Mouse (Mus musculus) urinary bladder, adult 18-20 months (tissue): ENCODE measurements around the gene Cxcr3.

Source experiments
- DNase-seq, 2 experiments: peaks; one replicate each; pipeline ENCODE4 v3.0.0; 2022; ENCODE audit warnings: low spot score in 2 of 2, mixed read lengths in 2 of 2

The Cxcr3 gene

GRCm38 (mm10) chrX:101733828-101734319 is at the start of gene Cxcr3:
Cxcr3 (minus strand) TSS chrX:101734269.
- no peak for DNase-seq

DNA sequence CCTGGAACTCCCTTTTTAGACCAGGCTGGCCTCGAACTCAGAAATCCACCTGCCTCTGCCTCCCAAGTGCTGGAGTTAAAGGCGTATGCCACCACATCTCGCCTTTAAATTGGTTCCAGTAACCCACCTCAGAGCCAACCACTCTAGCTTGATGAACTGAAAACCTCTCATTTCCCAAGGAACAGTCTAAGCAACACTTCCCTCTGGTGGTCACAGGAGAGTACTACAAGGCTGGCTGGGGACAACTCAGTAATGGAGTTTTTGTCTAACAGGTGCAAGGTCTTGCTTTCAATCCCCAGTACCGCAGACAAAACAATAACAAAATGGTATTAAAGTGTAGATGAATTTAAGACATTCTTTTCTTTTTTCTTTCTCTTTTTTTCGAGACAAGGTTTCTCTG is 38.0 kb upstream of the Cxcr3 start:
- peak in 1 of 2 experiments; percentile 4 for DNase-seq

- DNase-seq: no peak
Measured at GRCm38 (mm10) chrX:101770307-101770706, 36.2 kb upstream of the Cxcr3 start.

- DNase-seq: no peak
Measured at GRCm38 (mm10) chrX:101769478-101769877, 35.4 kb upstream of the Cxcr3 start.

DNA sequence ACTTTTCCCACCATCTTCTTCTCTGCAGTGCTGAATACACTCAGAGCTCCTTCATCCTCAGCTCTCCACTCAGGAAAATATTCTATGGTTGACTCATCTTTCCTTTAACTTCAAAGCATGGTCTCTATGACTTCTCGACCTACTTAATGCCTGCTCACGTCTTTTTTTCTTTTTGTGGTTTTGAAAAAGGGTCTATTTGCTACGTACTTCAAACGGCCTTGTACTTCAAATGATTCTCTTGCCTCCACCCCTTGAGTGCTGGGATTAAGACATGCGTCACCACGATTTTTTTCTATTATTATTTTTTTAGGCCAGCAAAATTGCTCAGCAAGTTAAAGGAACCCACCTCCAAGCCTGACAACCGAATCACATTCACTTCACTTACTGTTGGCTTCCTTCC is 33.2 kb upstream of the Cxcr3 start:
- no peak for DNase-seq

GRCm38 (mm10) chrX:101765111-101765510 is 31.0 kb upstream of the Cxcr3 start:
- DNase-seq: no peak

GRCm38 (mm10) chrX:101764621-101765020 is 30.6 kb upstream of the Cxcr3 start:
- DNase-seq: no peak

GRCm38 (mm10) chrX:101754478-101754877 is 20.4 kb upstream of the Cxcr3 start:
- no peak for DNase-seq

- no peak for DNase-seq
Measured at GRCm38 (mm10) chrX:101750144-101750543, 16.1 kb upstream of the Cxcr3 start.

- no peak for DNase-seq
Measured at GRCm38 (mm10) chrX:101741064-101741433, 7.0 kb upstream of the Cxcr3 start.

DNA sequence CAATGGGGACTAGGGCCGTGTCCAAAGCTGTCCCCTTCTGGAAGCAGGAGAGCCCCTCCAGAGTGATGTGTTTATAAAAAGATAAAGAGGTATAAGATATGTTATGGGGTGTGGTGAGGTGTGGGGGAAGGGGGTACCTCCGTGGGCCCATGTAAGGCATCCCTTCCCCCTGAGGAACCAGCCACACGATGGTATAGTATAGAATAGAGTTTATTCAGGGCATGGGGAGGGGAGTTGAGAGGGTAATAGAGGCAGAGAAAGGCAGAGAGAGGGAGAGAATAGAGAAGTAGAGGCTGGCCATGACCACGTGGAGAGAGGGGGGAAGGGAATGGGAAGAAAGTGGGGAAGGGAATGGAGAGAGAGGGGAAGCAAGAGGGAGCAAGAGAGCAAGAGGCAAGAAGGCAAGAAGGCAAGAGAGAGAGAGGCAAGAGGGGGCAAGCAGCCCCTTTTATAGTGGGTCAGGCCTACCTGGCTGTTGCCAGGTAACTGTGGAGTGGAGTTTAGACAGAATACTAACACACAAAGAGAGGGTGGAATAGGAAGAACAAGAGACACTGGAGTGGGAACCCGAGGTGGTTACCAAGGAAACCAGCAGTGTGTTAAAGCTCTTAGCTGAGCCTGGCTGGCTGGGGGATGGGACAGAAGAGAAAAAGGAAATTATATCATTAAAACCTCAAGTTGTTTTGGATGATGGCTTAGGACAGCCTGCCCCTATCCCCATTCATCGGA is 6.4 kb upstream of the Cxcr3 start:
- no peak for DNase-seq

GRCm38 (mm10) chrX:101737201-101737600 is 3.1 kb upstream of the Cxcr3 start:
- no peak for DNase-seq

- no peak for DNase-seq
Measured at GRCm38 (mm10) chrX:101734981-101735380, 912 bp upstream of the Cxcr3 start.

GRCm38 (mm10) chrX:101733288-101733687 is 781 bp downstream of the Cxcr3 start:
- no peak for DNase-seq

DNA sequence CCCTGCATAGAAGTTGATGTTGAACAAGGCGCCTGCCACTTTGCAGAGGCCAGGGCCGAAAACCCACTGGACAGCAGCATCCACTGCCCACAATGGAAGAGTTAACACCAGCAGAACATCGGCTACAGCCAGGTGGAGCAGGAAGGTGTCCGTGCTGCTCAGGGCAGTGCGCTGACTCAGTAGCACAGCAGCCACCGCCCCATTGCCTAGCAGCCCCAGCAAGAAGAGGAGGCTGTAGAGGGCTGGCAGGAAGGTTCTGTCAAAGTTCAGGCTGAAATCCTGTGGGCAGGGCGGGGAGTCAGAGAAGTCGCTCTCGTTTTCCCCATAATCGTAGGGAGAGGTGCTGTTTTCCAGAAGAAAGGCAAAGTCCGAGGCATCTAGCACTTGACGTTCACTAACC is 1.4 kb downstream of the Cxcr3 start:
- DNase-seq: no peak

GRCm38 (mm10) chrX:101730010-101730409 is 4.1 kb downstream of the Cxcr3 start:
- DNase-seq: no peak

DNA sequence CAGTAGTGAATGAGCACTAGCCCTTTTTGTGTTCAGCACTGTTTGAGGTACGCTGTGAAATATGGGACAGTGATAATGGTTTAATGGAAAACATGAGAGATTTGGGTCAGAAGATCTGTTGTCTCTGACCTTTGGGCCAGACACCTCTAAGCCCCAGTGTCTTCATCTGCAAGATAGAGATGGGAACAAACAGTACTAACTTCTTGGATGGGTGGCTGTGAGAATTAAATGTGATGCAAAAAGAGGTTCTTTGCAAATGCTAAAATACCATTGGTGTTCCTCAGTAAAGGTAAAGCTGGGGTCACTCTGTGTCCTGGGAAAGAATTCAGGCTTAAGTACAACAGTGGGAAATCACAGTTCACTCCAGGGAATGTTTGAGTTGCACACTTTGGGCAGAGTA is 13.7 kb downstream of the Cxcr3 start:
- no peak for DNase-seq

DNA sequence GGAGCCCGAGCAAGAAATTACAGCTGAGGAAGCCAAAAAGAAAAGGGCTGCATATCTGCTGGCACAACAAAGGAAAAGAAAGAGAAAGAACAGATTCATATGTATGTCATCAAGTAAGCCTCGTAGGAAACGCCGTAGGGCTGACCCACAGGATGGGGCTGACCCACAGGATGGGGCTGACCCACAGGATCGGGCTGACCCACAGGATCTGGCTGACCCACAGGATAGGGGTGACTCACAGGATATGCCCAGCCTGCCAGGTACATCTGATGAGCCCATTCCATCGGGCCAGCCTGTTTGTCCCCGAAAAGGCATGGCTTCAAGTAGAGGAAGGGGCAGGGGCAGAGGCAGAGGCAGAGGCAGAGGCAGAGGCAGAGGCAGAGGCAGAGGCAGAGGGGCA is 29.0 kb downstream of the Cxcr3 start:
- no peak for DNase-seq

- DNase-seq: no peak
Measured at GRCm38 (mm10) chrX:101698232-101698631, 35.8 kb downstream of the Cxcr3 start.

DNA sequence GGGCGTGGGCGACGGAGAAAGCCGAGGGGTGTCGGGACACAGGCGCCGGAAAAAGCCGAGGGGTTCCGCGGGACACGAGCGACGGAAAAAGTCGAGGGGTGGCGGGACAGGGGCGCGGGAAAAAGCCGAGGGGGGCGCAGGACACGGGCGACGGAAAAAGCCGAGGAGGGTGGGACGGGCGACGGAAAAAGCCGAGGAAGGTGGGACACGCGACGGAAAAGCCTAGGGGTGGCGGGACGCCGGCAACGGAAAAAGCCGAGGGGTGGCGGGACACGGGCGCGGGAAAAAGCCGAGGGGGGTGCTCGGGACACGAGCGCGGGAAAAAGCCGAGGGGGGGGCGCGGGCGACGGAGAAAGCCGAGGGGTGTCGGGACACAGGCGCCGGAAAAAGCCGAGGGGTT is 36.5 kb downstream of the Cxcr3 start:
- no peak for DNase-seq

GRCm38 (mm10) chrX:101695686-101696085 is 38.4 kb downstream of the Cxcr3 start:
- DNase-seq: no peak
